Mouse (Mus musculus) B cell, adult (primary cell): Measurements from ENCODE around the gene 4930579G24Rik. TPM values are rescaled to one million over a fixed set of nuclear protein-coding genes. Genes with fewer than 3 reads are reported as not detected.

Experiments used
- total RNA-seq: library from RNA; stranded (reverse); gene quantifications from 4 replicates; pipeline ENCODE4 v1.2.4, GENCODE M21; 2023; ENCODE audit not compliant: inconsistent age

The 4930579G24Rik gene
- total RNA-seq = 1.8 to 3.7 TPM (median 2.7 TPM) in 4 replicates

GRCm38 (mm10) chr3:79628561-79629415 is at the start of gene 4930579G24Rik:
Gene 4930579G24Rik (plus strand): TSS chr3:79629079.

GRCm38 (mm10) chr3:79590863-79591792 is 37.8 kb upstream of the 4930579G24Rik start, which contains the start of gene Ppid:
Gene Ppid (plus strand): TSS chr3:79591342.

GRCm38 (mm10) chr3:79629416-79629730 is 494 bp downstream of the 4930579G24Rik start, which contains the start of gene Etfdh:
Gene Etfdh (minus strand): TSS chr3:79629500.

Other genes with a start within 250 kb of the 4930579G24Rik start
- 0.16 to 0.45 TPM (median 0.36 TPM) in 4 replicates for gene Fnip2, start 61.3 kb upstream of the 4930579G24Rik start, total RNA-seq
- gene Ppid, start 37.7 kb upstream of the 4930579G24Rik start, total RNA-seq = 43.4 to 54.8 TPM (median 49.1 TPM) in 4 replicates
- 16.3 to 24.0 TPM (median 22.6 TPM) in 4 replicates for gene Etfdh, start 421 bp downstream of the 4930579G24Rik start, total RNA-seq
- gene Rxfp1, start 108.8 kb downstream of the 4930579G24Rik start, total RNA-seq = 0.81 to 1.4 TPM (median 1.2 TPM) in 4 replicates
- 0.29 to 2.2 TPM (median 0.70 TPM) in 4 replicates for gene Tmem144, start 223.7 kb downstream of the 4930579G24Rik start, total RNA-seq